Mouse (Mus musculus): ENCODE results near the gene Gnat2. TPM values are rescaled to one million over a fixed set of nuclear protein-coding genes. Genes with fewer than 3 reads are reported as not detected.

The Gnat2 gene
- polyA plus RNA-seq, 1 experiment from 2014 or later, result 0.73 TPM

Other genes with a start within 250 kb of the Gnat2 start
- gene Eps8l3, start 215.6 kb upstream of the Gnat2 start, polyA plus RNA-seq (2014; fragmentation: Nextera tagmentation; extraction: Ambion mirVana), result 0.11 TPM in 1 of 2 replicates, not detected in the other
- 210 and 222 TPM in 2 replicates for gene Gstm5, start 197.0 kb upstream of the Gnat2 start, polyA plus RNA-seq (2014; fragmentation: Nextera tagmentation; extraction: Ambion mirVana)
- gene Gstm7, start 161.0 kb upstream of the Gnat2 start, polyA plus RNA-seq (2014; fragmentation: Nextera tagmentation; extraction: Ambion mirVana), result 49.9 and 50.8 TPM in 2 replicates
- gene Gstm6, start 149.0 kb upstream of the Gnat2 start, polyA plus RNA-seq (2014; fragmentation: Nextera tagmentation; extraction: Ambion mirVana), result 5.3 and 6.2 TPM in 2 replicates
- gene Gstm3, start 123.5 kb upstream of the Gnat2 start, polyA plus RNA-seq (2014; fragmentation: Nextera tagmentation; extraction: Ambion mirVana), result not detected in 2 replicates
- 18.5 and 20.8 TPM in 2 replicates for gene Gstm2, start 106.3 kb upstream of the Gnat2 start, polyA plus RNA-seq (2014; fragmentation: Nextera tagmentation; extraction: Ambion mirVana)
- gene Gstm1, start 74.8 kb upstream of the Gnat2 start, polyA plus RNA-seq (2014; fragmentation: Nextera tagmentation; extraction: Ambion mirVana), result 28.0 and 31.5 TPM in 2 replicates
- 12.4 and 12.9 TPM in 2 replicates for gene Gstm4, start 47.9 kb upstream of the Gnat2 start, polyA plus RNA-seq (2014; fragmentation: Nextera tagmentation; extraction: Ambion mirVana)
- gene Ampd2, start 6.1 kb upstream of the Gnat2 start, polyA plus RNA-seq (2014; fragmentation: Nextera tagmentation; extraction: Ambion mirVana), result 40.1 and 42.9 TPM in 2 replicates
- gene Gnai3, start 53.4 kb downstream of the Gnat2 start, polyA plus RNA-seq (2014; fragmentation: Nextera tagmentation; extraction: Ambion mirVana), result 210 and 217 TPM in 2 replicates
- 0.45 and 1.1 TPM in 2 replicates for gene Gpr61, start 62.1 kb downstream of the Gnat2 start, polyA plus RNA-seq (2014; fragmentation: Nextera tagmentation; extraction: Ambion mirVana)
- gene Amigo1, start 93.5 kb downstream of the Gnat2 start, polyA plus RNA-seq (2014; fragmentation: Nextera tagmentation; extraction: Ambion mirVana), result 6.5 and 7.2 TPM in 2 replicates
- gene Cyb561d1, start 108.4 kb downstream of the Gnat2 start, polyA plus RNA-seq (2014; fragmentation: Nextera tagmentation; extraction: Ambion mirVana), result 2.1 and 2.9 TPM in 2 replicates
- 21.1 and 24.5 TPM in 2 replicates for gene Atxn7l2, start 118.1 kb downstream of the Gnat2 start, polyA plus RNA-seq (2014; fragmentation: Nextera tagmentation; extraction: Ambion mirVana)
- 0.46 and 0.76 TPM in 2 replicates for gene Sypl2, start 133.9 kb downstream of the Gnat2 start, polyA plus RNA-seq (2014; fragmentation: Nextera tagmentation; extraction: Ambion mirVana)
- 294 and 297 TPM in 2 replicates for gene Psma5, start 164.1 kb downstream of the Gnat2 start, polyA plus RNA-seq (2014; fragmentation: Nextera tagmentation; extraction: Ambion mirVana)
- 30.2 and 32.7 TPM in 2 replicates for gene Sort1, start 191.3 kb downstream of the Gnat2 start, polyA plus RNA-seq (2014; fragmentation: Nextera tagmentation; extraction: Ambion mirVana)

Measured in neural tube, embryonic 11.5 days (tissue).